Mouse (Mus musculus): Measurements from ENCODE around the gene Trp53i11. TPM values are rescaled to one million over a fixed set of nuclear protein-coding genes. Genes with fewer than 3 reads are reported as not detected.

Gene Trp53i11
- 53.7 and 58.9 TPM in 2 replicates for polyA plus RNA-seq (2014; fragmentation: Nextera tagmentation; extraction: Ambion mirVana)

DNA sequence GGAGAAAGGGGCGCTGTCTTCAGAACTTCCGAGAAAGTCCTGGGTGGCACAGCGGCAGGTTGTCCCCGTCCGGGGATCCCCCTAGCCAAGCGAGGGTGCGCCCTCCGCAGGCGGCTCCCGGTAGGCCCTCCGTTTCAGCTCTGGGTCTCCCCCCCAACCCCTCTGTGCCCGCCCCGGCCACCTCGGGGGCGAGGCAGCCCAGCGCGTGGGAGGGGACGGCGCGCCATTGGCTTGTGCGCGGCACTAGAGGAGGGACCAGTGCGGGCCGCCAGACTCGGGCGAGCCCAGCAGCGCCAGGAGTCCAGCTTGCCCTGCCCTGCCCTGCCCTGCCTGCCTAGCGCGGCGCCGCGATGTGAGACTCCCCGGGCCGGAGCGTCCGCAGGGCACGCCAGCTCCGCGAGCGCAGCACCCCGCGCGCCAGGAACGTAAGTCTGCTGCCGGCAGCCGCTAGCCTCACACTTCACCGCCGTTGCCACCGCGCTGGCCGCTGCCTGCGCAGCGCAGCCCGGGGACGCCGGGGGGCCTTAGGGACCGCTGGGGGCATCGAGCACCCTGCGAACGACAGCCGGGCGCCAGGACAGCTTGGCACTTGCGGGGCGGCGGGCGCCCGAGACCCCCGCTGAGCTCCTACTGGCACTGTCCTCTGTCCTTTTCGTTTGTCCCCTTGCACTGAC lies at the start of gene Trp53i11:
Gene Trp53i11, plus strand, starts transcription at position 226 of the 674 bp plus-strand sequence.
- Histone ChIP-seq H3K27me3 (replicated peaks; ENCODE audit: control insufficient read depth, insufficient read depth, low read length) (no peaks in the 10 kb centered on the region; the same call in 1 of the 2 replicates), H3K4me3 (ENCODE audit: low read depth, low read length) (peak within 1 kb of the TSS; percentile 68), H3K27ac (ENCODE audit: low read depth) (peak within 1 kb of the TSS; percentile 44), H3K4me2 (ENCODE audit: low read length) (peak within 1 kb of the TSS; percentile 77), H3K36me3 (ENCODE audit: control insufficient read depth, insufficient read depth, low read length) (no peaks in the 10 kb centered on the region), H3K9me3 (ENCODE audit: control insufficient read depth, low read length) (no peaks in the 10 kb centered on the region), H3K9ac (ENCODE audit: low read length) (peak within 1 kb of the TSS; percentile 46), H3K4me1 (replicated peaks; ENCODE audit: control insufficient read depth, insufficient read depth, low read length) (peaks cover 34% of the 10 kb centered on the region)
- under 1% methylated on average over 69 of the region's 69 CpGs for WGBS
- ATAC-seq (replicated peaks; ENCODE audit: low FRiP score, low TSS enrichment, low read depth) (peak; percentile 84), DNase-seq (ENCODE audit: low spot score) (peak; percentile 91)

- no peak overlapping the region for H3K27ac ChIP-seq (ENCODE audit: low read depth)
- DNase-seq (ENCODE audit: low spot score) (no peak), ATAC-seq (replicated peaks; ENCODE audit: low FRiP score, low TSS enrichment, low read depth) (no peak)
- no peaks in the 10 kb centered on the region for H3K4me1 ChIP-seq (replicated peaks; ENCODE audit: control insufficient read depth, insufficient read depth, low read length)
- no peaks in the 10 kb centered on the region for H3K27me3 ChIP-seq (replicated peaks; ENCODE audit: control insufficient read depth, insufficient read depth, low read length)
- no peak overlapping the region for H3K9ac ChIP-seq (ENCODE audit: low read length)
- 88% methylated on average over 7 of the region's 7 CpGs for WGBS
- H3K4me2 ChIP-seq (ENCODE audit: low read length), result no peak overlapping the region
- no peak overlapping the region for H3K4me3 ChIP-seq (ENCODE audit: low read depth, low read length)
- no peaks in the 10 kb centered on the region for H3K36me3 ChIP-seq (ENCODE audit: control insufficient read depth, insufficient read depth, low read length)
- H3K9me3 ChIP-seq (ENCODE audit: control insufficient read depth, low read length), result no peaks in the 10 kb centered on the region
Observed at GRCm38 (mm10) chr2:93139476-93139875, 47.9 kb upstream of the Trp53i11 start.

GRCm38 (mm10) chr2:93141329-93141728 lies 46.0 kb upstream of the Trp53i11 start:
- 75% methylated on average over 3 of the region's 3 CpGs for WGBS
- Histone ChIP-seq H3K36me3 (ENCODE audit: control insufficient read depth, insufficient read depth, low read length) (no peaks in the 10 kb centered on the region), H3K4me3 (ENCODE audit: low read depth, low read length) (no peak overlapping the region), H3K9me3 (ENCODE audit: control insufficient read depth, low read length) (no peaks in the 10 kb centered on the region), H3K27ac (ENCODE audit: low read depth) (no peak overlapping the region), H3K4me1 (replicated peaks; ENCODE audit: control insufficient read depth, insufficient read depth, low read length) (no peaks in the 10 kb centered on the region), H3K27me3 (replicated peaks; ENCODE audit: control insufficient read depth, insufficient read depth, low read length) (no peaks in the 10 kb centered on the region), H3K4me2 (ENCODE audit: low read length) (no peak overlapping the region), H3K9ac (ENCODE audit: low read length) (no peak overlapping the region)
- DNase-seq (ENCODE audit: low spot score) (no peak), ATAC-seq (replicated peaks; ENCODE audit: low FRiP score, low TSS enrichment, low read depth) (no peak)

GRCm38 (mm10) chr2:93142616-93143015 lies 44.7 kb upstream of the Trp53i11 start:
- no peak for DNase-seq (ENCODE audit: low spot score)
- peak overlapping the region; percentile 43; the same call in 1 of the 2 replicates for H3K27ac ChIP-seq (ENCODE audit: low read depth)
- no peaks in the 10 kb centered on the region for H3K27me3 ChIP-seq (replicated peaks; ENCODE audit: control insufficient read depth, insufficient read depth, low read length)
- H3K4me3 ChIP-seq (ENCODE audit: low read depth, low read length), result no peak overlapping the region
- H3K36me3 ChIP-seq (ENCODE audit: control insufficient read depth, insufficient read depth, low read length), result no peaks in the 10 kb centered on the region
- no peak for ATAC-seq (replicated peaks; ENCODE audit: low FRiP score, low TSS enrichment, low read depth)
- no peak overlapping the region for H3K4me2 ChIP-seq (ENCODE audit: low read length)
- no peaks in the 10 kb centered on the region for H3K9me3 ChIP-seq (ENCODE audit: control insufficient read depth, low read length)
- no peaks in the 10 kb centered on the region for H3K4me1 ChIP-seq (replicated peaks; ENCODE audit: control insufficient read depth, insufficient read depth, low read length)
- H3K9ac ChIP-seq (ENCODE audit: low read length), result no peak overlapping the region
- 66% methylated on average over 7 of the region's 7 CpGs for WGBS

DNA sequence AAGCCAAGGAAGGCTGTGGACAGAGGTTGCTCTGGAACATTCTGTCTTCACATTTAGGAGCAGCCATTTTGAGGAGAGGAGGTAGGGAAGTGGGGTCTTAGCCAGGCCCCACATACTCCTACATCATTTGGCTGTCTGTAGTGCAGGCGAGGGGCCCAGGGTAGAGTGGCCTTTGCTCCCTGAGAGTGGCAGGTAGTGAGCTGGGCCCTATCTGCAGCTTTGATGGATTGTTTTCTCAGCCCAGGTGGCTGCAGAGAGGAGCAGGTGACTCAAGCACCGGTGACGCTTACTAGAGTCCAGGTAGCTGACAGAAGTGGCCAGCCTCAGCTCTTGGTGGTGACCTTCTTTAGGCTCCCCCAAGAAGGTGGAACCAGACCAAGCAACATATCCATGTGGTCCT lies 43.2 kb upstream of the Trp53i11 start:
- no peaks in the 10 kb centered on the region for H3K27me3 ChIP-seq (replicated peaks; ENCODE audit: control insufficient read depth, insufficient read depth, low read length)
- no peaks in the 10 kb centered on the region for H3K9me3 ChIP-seq (ENCODE audit: control insufficient read depth, low read length)
- H3K27ac ChIP-seq (ENCODE audit: low read depth), result no peak overlapping the region
- WGBS, result 81% methylated on average over 3 of the region's 3 CpGs
- H3K4me3 ChIP-seq (ENCODE audit: low read depth, low read length), result no peak overlapping the region
- H3K9ac ChIP-seq (ENCODE audit: low read length), result no peak overlapping the region
- peak; percentile 65 for ATAC-seq (replicated peaks; ENCODE audit: low FRiP score, low TSS enrichment, low read depth)
- H3K4me1 ChIP-seq (replicated peaks; ENCODE audit: control insufficient read depth, insufficient read depth, low read length), result no peaks in the 10 kb centered on the region
- H3K4me2 ChIP-seq (ENCODE audit: low read length), result no peak overlapping the region
- DNase-seq (ENCODE audit: low spot score), result no peak
- H3K36me3 ChIP-seq (ENCODE audit: control insufficient read depth, insufficient read depth, low read length), result no peaks in the 10 kb centered on the region

DNA sequence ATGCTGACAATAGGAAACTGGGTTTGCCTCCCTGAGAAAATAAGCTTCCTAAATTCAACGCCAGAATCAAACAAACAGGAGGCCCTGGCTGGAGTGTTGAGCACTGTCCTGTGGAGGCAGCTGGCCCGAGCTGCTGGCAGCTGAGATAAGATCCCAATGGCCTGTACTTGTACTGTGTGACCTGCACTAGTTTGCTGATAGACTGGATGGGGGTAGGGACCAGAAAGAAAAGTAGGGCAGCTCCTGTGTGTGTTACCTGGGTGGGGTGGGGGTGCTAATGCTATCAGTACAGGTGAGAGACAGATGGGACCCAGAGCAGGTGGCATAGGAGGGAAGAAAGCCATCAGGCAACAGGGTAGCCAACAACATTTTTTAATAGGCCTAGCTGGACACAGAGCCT lies 37.3 kb upstream of the Trp53i11 start:
- H3K36me3 ChIP-seq (ENCODE audit: control insufficient read depth, insufficient read depth, low read length), result no peaks in the 10 kb centered on the region
- H3K4me1 ChIP-seq (replicated peaks; ENCODE audit: control insufficient read depth, insufficient read depth, low read length), result no peaks in the 10 kb centered on the region
- no peak overlapping the region for H3K4me2 ChIP-seq (ENCODE audit: low read length)
- H3K9ac ChIP-seq (ENCODE audit: low read length), result no peak overlapping the region
- H3K27me3 ChIP-seq (replicated peaks; ENCODE audit: control insufficient read depth, insufficient read depth, low read length), result no peaks in the 10 kb centered on the region
- ATAC-seq (replicated peaks; ENCODE audit: low FRiP score, low TSS enrichment, low read depth) (no peak), DNase-seq (ENCODE audit: low spot score) (no peak)
- H3K27ac ChIP-seq (ENCODE audit: low read depth), result no peak overlapping the region
- no peak overlapping the region for H3K4me3 ChIP-seq (ENCODE audit: low read depth, low read length)
- WGBS, result 34% methylated on average over 2 of the region's 2 CpGs
- H3K9me3 ChIP-seq (ENCODE audit: control insufficient read depth, low read length), result no peaks in the 10 kb centered on the region

- ATAC-seq (replicated peaks; ENCODE audit: low FRiP score, low TSS enrichment, low read depth), result no peak
Observed at GRCm38 (mm10) chr2:93150673-93151450, 36.5 kb upstream of the Trp53i11 start.

GRCm38 (mm10) chr2:93152191-93152601 lies 35.2 kb upstream of the Trp53i11 start:
- Histone ChIP-seq H3K27me3 (replicated peaks; ENCODE audit: control insufficient read depth, insufficient read depth, low read length) (no peaks in the 10 kb centered on the region), H3K4me3 (ENCODE audit: low read depth, low read length) (no peak overlapping the region), H3K4me2 (ENCODE audit: low read length) (no peak overlapping the region), H3K36me3 (ENCODE audit: control insufficient read depth, insufficient read depth, low read length) (no peaks in the 10 kb centered on the region), H3K9ac (ENCODE audit: low read length) (no peak overlapping the region), H3K27ac (ENCODE audit: low read depth) (no peak overlapping the region), H3K9me3 (ENCODE audit: control insufficient read depth, low read length) (no peaks in the 10 kb centered on the region), H3K4me1 (replicated peaks; ENCODE audit: control insufficient read depth, insufficient read depth, low read length) (no peaks in the 10 kb centered on the region)
- ATAC-seq (replicated peaks; ENCODE audit: low FRiP score, low TSS enrichment, low read depth), result no peak
- no peak for DNase-seq (ENCODE audit: low spot score)
- WGBS, result 81% methylated on average over 6 of the region's 6 CpGs

More at GRCm38 (mm10) chr2:93150673-93151450, 36.5 kb upstream of the Trp53i11 start:
- Histone ChIP-seq H3K9me3 (ENCODE audit: control insufficient read depth, low read length) (no peaks in the 10 kb centered on the region), H3K9ac (ENCODE audit: low read length) (no peak overlapping the region), H3K27me3 (replicated peaks; ENCODE audit: control insufficient read depth, insufficient read depth, low read length) (no peaks in the 10 kb centered on the region), H3K4me1 (replicated peaks; ENCODE audit: control insufficient read depth, insufficient read depth, low read length) (no peaks in the 10 kb centered on the region), H3K4me3 (ENCODE audit: low read depth, low read length) (no peak overlapping the region), H3K27ac (ENCODE audit: low read depth) (no peak overlapping the region), H3K4me2 (ENCODE audit: low read length) (no peak overlapping the region), H3K36me3 (ENCODE audit: control insufficient read depth, insufficient read depth, low read length) (no peaks in the 10 kb centered on the region)
- WGBS, result 65% methylated on average over 9 of the region's 9 CpGs
- DNase-seq (ENCODE audit: low spot score), result no peak
